Mouse (Mus musculus) ovary, postnatal 14 days (tissue): ENCODE results near the gene Snrpa.
"Not testable (repeated sequence)": the region's sequence is repeated elsewhere in the genome, so short reads cannot be mapped to it uniquely, and the experiment has no call there.

Source experiments
- DNase-seq: peaks from one replicate; pipeline ENCODE4 v3.0.0; 2022; ENCODE audit warnings: low spot score

Gene Snrpa

GRCm38 (mm10) chr7:27195681-27196611 is at the start of gene Snrpa, which contains the start of gene BC024978:
Gene Snrpa (minus strand): TSS chr7:27196271.
Gene BC024978 (plus strand): TSS chr7:27195781.
- peak; percentile 88 for DNase-seq

- DNase-seq = not testable (repeated sequence)
These were observed 48.0 kb upstream of the Snrpa start for GRCm38 (mm10) chr7:27244088-27244487.

GRCm38 (mm10) chr7:27243211-27243610 is 47.1 kb upstream of the Snrpa start:
- DNase-seq = no peak

- DNase-seq = no peak
These were observed 42.5 kb upstream of the Snrpa start for GRCm38 (mm10) chr7:27238568-27238967.

DNA sequence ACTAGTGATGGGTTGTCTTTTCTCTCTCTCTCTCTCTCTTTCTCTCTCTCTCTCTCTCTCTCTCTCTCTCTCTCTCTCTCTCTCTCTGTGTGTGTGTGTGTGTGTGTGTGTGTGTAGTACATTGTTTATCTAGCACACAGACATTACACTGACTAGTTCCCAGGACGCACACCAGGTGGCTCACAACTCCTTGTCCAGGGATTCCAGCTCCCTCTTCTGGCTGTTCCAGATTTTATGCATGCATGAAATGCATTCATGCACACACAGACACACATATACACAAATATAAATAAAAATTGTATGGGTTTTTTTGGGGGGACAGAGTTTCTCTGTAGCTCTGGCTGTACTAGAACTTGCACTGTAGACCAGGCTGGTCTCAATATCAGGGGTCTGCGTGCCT is 41.5 kb upstream of the Snrpa start:
- DNase-seq = no peak

DNA sequence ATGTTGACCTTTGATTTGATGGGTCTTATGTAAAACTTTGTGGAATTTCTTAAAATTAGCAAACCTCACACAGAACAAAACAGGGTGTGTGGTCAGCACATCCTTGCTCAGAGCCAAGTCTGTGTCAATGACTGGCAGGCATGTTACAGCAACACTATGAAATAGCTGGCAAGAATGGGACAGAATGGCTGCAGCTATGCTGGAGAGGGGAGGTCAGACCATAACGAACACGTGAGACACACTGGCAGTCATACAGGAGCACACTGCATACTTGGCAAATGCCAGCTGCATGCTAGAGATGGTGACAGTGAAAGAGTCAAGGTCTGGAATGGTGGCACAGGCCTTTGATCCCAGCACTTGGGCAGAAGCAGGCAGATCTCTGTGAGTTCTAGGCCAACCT is 39.7 kb upstream of the Snrpa start:
- no peak for DNase-seq

GRCm38 (mm10) chr7:27233300-27233699 is 37.2 kb upstream of the Snrpa start:
- DNase-seq = no peak

GRCm38 (mm10) chr7:27232781-27233281 is 36.8 kb upstream of the Snrpa start, which contains the start of gene Coq8b:
Gene Coq8b (plus strand): TSS chr7:27233023.
- DNase-seq = peak; percentile 80

GRCm38 (mm10) chr7:27231693-27232331 is 35.7 kb upstream of the Snrpa start:
- no peak for DNase-seq

DNA sequence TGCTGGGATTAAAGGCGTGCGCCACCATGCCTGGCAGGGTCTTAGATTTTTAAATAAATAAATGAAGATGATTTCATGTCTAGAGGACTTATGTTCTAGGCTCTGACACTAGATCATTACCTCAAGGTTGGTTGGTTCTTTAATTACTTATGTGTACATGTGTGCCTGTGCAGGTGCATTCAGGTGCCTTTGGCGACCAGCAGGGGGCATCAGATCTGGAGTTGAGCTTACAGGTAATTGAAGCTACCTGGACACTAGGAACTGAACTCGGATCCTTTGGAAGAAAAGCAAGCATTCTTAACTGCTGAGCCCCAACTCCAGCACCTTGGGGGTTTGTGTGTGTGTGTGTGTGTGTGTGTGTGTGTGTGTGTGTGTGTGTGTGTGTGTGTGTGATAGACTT is 34.7 kb upstream of the Snrpa start:
- DNase-seq = no peak

DNA sequence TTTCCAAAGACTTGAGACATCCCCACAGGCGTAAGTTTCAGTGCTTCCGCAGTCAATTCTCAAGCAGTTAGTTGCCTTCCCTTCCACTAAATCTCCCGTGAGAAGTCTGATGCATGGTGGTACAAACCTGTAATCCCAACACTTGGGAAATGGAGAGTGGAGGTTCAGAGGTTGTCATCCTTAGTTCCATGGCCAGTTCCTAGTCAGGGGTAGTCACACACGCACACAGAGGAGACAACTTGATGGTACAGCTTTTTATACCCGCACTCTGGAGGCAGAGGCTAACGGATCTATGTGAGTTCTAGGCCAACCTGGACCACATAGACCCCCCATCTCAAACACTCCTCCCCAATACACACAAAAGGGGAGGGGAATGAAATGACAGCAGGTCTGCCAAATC is 32.8 kb upstream of the Snrpa start:
- DNase-seq = no peak

GRCm38 (mm10) chr7:27228281-27228821 is 32.3 kb upstream of the Snrpa start, which contains the start of gene Itpkc:
Gene Itpkc (minus strand): TSS chr7:27228661.
- DNase-seq = peak; percentile 85

DNA sequence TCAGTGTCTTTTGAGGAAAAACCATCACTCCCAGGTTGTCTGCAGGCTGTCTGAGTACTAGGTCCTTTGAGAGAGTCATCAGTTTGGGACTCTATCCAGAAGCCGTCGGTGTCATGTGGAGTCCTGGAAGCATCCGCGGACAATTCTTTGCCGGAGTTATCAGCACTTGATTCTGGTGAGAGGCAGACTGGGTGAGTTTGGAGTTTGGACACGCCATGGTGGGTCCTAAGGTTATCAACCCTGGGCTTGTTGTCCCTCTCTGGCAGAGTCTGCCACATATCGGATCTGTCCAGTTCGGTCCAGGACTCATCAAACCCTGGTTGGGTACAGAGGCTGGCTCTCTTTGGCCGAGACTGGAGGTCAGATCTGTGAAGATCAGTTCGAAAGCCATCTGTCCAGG is 31.6 kb upstream of the Snrpa start:
- DNase-seq = no peak

DNA sequence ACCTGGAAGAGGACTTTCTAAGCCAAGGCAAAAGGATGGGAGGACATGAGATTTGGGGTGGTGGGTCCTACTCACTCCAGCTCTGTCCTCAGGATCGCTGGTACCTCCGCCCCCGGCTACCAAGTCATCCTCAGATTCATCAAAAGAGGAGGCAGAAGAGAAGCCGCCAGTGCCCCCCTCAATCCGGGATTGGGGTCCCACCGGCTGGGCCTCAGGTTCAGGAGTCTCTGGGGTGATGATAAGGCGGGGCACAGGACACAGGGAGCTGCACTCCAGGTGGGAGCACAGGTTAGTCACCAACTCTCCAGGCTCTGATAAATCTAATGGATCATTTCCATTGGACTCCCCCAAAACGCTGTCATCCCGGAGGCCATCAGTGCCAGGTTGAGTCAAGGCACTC is 31.2 kb upstream of the Snrpa start:
- DNase-seq = no peak

GRCm38 (mm10) chr7:27224877-27225575 is 29.0 kb upstream of the Snrpa start:
- no peak for DNase-seq

DNA sequence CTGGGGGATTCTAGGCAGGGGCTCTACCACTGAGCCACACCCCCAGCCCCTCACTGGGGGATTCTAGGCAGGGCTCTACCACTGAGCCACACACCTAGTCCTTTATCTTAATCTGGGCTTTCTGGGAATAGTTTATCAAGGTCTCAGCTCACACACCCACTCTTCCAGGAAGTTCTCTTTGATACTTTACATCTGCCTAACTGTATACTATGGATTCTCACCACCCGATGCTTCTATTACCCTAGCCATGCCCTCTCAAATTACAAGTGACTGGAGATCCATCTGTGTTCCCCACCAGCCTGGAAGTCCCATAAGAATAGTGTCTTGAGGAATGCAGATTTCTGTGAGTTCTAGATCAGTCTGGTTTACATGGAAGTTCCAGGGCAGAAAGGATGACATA is 26.5 kb upstream of the Snrpa start:
- DNase-seq = no peak

GRCm38 (mm10) chr7:27221939-27222338 is 25.9 kb upstream of the Snrpa start:
- no peak for DNase-seq

GRCm38 (mm10) chr7:27219937-27220336 is 23.9 kb upstream of the Snrpa start:
- no peak for DNase-seq

GRCm38 (mm10) chr7:27218586-27218985 is 22.5 kb upstream of the Snrpa start:
- no peak for DNase-seq

- no peak for DNase-seq
These were observed 16.6 kb upstream of the Snrpa start for GRCm38 (mm10) chr7:27212626-27213025.

GRCm38 (mm10) chr7:27203730-27204449 is 7.8 kb upstream of the Snrpa start:
- no peak for DNase-seq
